Mouse (Mus musculus): ENCODE measurements around the gene Srp9. TPM values are rescaled to one million over a fixed set of nuclear protein-coding genes. Genes with fewer than 3 reads are reported as not detected.

Srp9 gene
- polyA plus RNA-seq, 1 experiment from 2014 or later: 179 TPM

DNA sequence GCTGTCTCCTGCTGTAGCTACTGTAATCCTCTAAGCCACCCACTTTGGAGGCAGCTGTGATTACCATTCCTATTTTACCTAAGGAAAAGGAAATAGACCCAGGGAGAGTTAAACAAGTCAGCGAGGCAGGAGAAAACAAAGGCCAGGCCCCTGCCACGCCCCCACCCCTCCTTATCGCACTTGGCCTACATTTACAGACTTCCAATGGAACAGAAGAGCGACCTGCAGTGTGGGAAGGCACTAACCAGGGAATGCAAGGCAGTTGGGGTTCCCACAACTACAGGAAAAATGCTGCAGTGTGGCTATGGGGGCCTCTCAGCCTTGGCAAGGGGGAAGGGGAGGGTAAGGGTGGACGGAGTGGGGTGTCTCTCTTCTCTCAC is 34.2 kb upstream of the Srp9 start:
- H3K27ac ChIP-seq (replicated peaks; ENCODE audit: low read depth, low read length): no peak overlapping the region

DNA sequence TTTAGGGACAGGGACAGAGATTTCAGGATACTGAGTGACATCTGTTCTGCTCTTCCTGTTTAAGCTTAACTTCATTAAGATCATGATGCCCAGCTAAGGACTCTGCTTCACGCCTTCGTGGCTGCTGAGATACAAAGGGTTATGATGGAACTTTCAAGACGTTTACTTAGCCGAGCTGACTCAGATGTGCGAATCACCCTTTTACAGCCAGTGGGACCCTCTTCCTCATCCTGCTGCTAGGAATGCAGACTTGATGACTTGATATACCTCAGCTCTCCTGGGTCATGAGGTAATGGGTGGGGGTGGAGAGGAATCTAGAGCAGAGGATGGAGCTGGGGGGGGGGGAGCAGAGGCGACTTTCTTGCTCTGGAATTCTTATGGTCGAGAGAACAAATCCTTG is 33.3 kb upstream of the Srp9 start:
- Histone ChIP-seq H3K9me3 (ENCODE audit: control insufficient read depth, low read length) (no peaks in the 10 kb centered on the region), H3K4me1 (ENCODE audit: control insufficient read depth, insufficient read depth, low read length) (peaks cover 12% of the 10 kb centered on the region), H3K4me3 (ENCODE audit: low read depth, low read length) (no peak overlapping the region), H3K36me3 (ENCODE audit: control insufficient read depth, insufficient read depth, low read length) (no peaks in the 10 kb centered on the region), H3K4me2 (ENCODE audit: low read depth, severe bottlenecking) (no peak overlapping the region), H3K9ac (ENCODE audit: low read length) (no peak overlapping the region), H3K27me3 (ENCODE audit: control insufficient read depth, insufficient read depth, low read length) (no peaks in the 10 kb centered on the region), H3K27ac (replicated peaks; ENCODE audit: low read depth, low read length) (no peak overlapping the region)
- ATAC-seq (ENCODE audit: insufficient number of reproducible peaks, low FRiP score, low TSS enrichment, low read depth): no peak
- DNase-seq (ENCODE audit: low spot score): no peak
- WGBS: 53% methylated on average over 7 of the region's 7 CpGs

More for the DNA sequence above, 34.2 kb upstream of the Srp9 start:
- DNase-seq (ENCODE audit: low spot score) (no peak), ATAC-seq (ENCODE audit: insufficient number of reproducible peaks, low FRiP score, low TSS enrichment, low read depth) (no peak)
- H3K36me3 ChIP-seq (ENCODE audit: control insufficient read depth, insufficient read depth, low read length): no peaks in the 10 kb centered on the region
- H3K4me3 ChIP-seq (ENCODE audit: low read depth, low read length): no peak overlapping the region
- 25% methylated on average over 5 of the region's 5 CpGs for WGBS
- H3K9ac ChIP-seq (ENCODE audit: low read length): no peak overlapping the region
- no peak overlapping the region for H3K4me2 ChIP-seq (ENCODE audit: low read depth, severe bottlenecking)
- no peaks in the 10 kb centered on the region for H3K9me3 ChIP-seq (ENCODE audit: control insufficient read depth, low read length)
- no peaks in the 10 kb centered on the region for H3K27me3 ChIP-seq (ENCODE audit: control insufficient read depth, insufficient read depth, low read length)
- H3K4me1 ChIP-seq (ENCODE audit: control insufficient read depth, insufficient read depth, low read length): peaks cover 12% of the 10 kb centered on the region

DNA sequence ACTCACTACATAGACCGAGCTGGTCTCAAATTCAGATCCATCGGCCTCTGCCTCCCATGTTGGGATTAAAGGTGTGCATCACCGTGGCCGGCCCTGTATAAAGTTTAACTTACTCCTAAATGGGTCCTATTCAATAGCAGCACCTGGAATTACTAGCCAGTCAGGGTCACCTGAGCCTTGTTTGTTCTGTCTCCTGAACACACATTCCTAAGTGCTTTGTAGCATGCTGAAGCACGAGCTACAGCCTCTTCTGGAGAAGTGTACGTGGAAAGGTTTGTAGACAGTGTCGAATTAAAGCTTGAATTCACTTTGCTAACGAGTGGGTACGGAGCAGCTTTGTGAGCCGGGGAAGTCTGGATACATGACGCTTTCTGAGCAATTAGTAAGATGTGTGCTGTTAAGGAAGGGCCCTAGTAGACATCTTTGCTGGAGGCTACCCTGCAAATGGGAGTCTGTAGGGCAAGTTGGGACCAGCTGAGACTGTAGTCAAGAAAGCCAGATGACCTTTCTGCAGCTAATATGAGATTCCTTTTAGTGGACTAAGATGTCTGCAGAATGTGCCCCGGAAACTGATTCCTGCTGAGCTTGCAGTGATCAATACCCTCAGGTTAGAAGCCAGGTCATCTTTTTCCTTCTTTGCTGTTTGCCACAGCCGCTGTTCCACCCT is 32.7 kb upstream of the Srp9 start:
- H3K9me3 ChIP-seq (ENCODE audit: control insufficient read depth, low read length): no peaks in the 10 kb centered on the region
- no peaks in the 10 kb centered on the region for H3K27me3 ChIP-seq (ENCODE audit: control insufficient read depth, insufficient read depth, low read length)
- H3K9ac ChIP-seq (ENCODE audit: low read length): no peak overlapping the region
- DNase-seq (ENCODE audit: low spot score) (no peak), ATAC-seq (ENCODE audit: insufficient number of reproducible peaks, low FRiP score, low TSS enrichment, low read depth) (no peak)
- H3K4me2 ChIP-seq (ENCODE audit: low read depth, severe bottlenecking): no peak overlapping the region
- H3K4me1 ChIP-seq (ENCODE audit: control insufficient read depth, insufficient read depth, low read length): peaks cover 12% of the 10 kb centered on the region
- H3K4me3 ChIP-seq (ENCODE audit: low read depth, low read length): no peak overlapping the region
- 0 out of 2 replicates have a peak overlapping the region, but pooled peaks have one; percentile 12 for H3K27ac ChIP-seq (replicated peaks; ENCODE audit: low read depth, low read length)
- WGBS: 68% methylated on average over 13 of the region's 13 CpGs
- H3K36me3 ChIP-seq (ENCODE audit: control insufficient read depth, insufficient read depth, low read length): no peaks in the 10 kb centered on the region

DNA sequence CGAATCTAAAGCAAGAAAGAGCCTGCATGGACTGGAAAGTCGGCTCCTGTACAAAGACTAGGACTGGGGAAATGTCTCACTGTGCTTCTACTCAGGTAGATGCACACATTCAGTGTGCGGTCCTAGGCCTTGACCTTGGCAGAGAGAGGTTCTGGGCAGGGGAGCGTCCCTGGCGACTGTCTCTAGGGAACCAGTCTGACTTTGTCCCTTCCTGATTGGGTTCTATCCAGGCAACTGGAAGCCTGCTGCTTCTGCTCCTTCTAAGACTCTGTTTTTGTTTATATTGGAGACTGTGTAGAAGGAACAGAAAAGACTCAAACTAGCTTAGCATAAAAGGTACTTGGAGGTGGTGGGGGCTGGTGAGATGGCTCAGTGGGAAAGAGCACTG is 32.1 kb upstream of the Srp9 start:
- Histone ChIP-seq H3K36me3 (ENCODE audit: control insufficient read depth, insufficient read depth, low read length) (no peaks in the 10 kb centered on the region), H3K4me3 (ENCODE audit: low read depth, low read length) (no peak overlapping the region), H3K27ac (replicated peaks; ENCODE audit: low read depth, low read length) (0 out of 2 replicates have a peak overlapping the region, but pooled peaks have one; percentile 12), H3K4me2 (ENCODE audit: low read depth, severe bottlenecking) (no peak overlapping the region), H3K4me1 (ENCODE audit: control insufficient read depth, insufficient read depth, low read length) (peaks cover 12% of the 10 kb centered on the region), H3K9me3 (ENCODE audit: control insufficient read depth, low read length) (no peaks in the 10 kb centered on the region), H3K9ac (ENCODE audit: low read length) (no peak overlapping the region), H3K27me3 (ENCODE audit: control insufficient read depth, insufficient read depth, low read length) (no peaks in the 10 kb centered on the region)
- ATAC-seq (ENCODE audit: insufficient number of reproducible peaks, low FRiP score, low TSS enrichment, low read depth) (no peak), DNase-seq (ENCODE audit: low spot score) (no peak)
- 85% methylated on average over 5 of the region's 5 CpGs for WGBS

DNA sequence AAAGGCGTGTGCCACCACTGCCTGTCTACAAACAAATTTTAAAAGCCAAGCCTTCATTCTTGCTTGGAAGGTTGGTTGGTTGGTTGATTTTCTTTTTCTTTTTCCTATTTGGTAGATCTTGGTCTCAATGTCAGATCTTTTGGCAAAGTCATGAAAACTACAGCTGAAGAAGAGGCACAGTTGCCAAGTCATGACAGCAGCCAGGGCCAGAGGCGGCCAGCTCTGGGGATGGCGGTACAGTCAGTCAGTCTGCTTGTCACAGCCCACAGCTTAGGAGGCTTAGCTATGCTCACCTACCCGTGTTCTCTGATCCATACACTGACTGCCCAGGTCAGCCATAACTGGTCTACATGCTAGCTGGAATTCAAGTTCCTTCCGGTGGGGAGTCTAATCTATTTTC is 31.1 kb upstream of the Srp9 start:
- Histone ChIP-seq H3K4me3 (ENCODE audit: low read depth, low read length) (no peak overlapping the region), H3K36me3 (ENCODE audit: control insufficient read depth, insufficient read depth, low read length) (no peaks in the 10 kb centered on the region), H3K9me3 (ENCODE audit: control insufficient read depth, low read length) (no peaks in the 10 kb centered on the region), H3K27ac (replicated peaks; ENCODE audit: low read depth, low read length) (no peak overlapping the region), H3K27me3 (ENCODE audit: control insufficient read depth, insufficient read depth, low read length) (no peaks in the 10 kb centered on the region), H3K4me2 (ENCODE audit: low read depth, severe bottlenecking) (no peak overlapping the region), H3K9ac (ENCODE audit: low read length) (no peak overlapping the region), H3K4me1 (ENCODE audit: control insufficient read depth, insufficient read depth, low read length) (peaks cover 12% of the 10 kb centered on the region)
- 95% methylated on average over 5 of the region's 5 CpGs for WGBS
- DNase-seq (ENCODE audit: low spot score) (no peak), ATAC-seq (ENCODE audit: insufficient number of reproducible peaks, low FRiP score, low TSS enrichment, low read depth) (no peak)

DNA sequence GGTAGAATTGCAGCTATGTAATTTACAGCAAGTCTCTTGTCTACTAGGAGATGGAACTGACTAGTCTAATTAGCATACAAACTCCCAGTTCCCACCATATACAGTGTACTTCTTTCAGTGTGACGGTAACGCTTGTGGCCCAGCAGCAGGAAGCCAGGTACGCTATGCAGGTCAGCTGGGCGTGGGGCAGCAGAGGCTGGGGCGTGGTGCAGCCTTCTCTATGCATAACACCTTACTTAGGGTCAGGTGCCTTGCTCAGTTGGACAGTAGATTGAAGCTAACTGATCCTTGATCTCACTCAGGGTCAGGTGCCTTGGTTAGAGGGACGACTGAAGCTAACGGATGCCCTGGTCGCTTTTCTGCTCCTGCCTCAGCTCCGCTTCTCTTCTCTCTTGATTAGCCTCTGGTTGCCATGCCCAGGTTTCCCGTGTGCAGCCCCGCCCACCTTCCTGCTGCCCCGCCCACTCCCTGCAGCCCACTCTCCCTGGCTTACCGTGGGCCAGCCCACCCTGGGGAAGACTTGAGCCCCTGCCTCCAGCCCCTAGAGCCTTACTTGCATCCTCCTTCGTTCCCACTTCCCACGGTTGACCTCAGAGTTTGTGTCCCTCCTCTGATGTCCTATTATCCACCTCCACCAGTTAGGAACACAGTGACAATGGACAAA is 29.9 kb upstream of the Srp9 start:
- Histone ChIP-seq H3K4me3 (ENCODE audit: low read depth, low read length) (no peak overlapping the region), H3K9me3 (ENCODE audit: control insufficient read depth, low read length) (no peaks in the 10 kb centered on the region), H3K27ac (replicated peaks; ENCODE audit: low read depth, low read length) (no peak overlapping the region), H3K9ac (ENCODE audit: low read length) (no peak overlapping the region; the same call in 1 of the 2 replicates), H3K4me1 (ENCODE audit: control insufficient read depth, insufficient read depth, low read length) (0 out of 2 replicates have a peak, but pooled peaks cover 2% of the 10 kb centered on the region), H3K36me3 (ENCODE audit: control insufficient read depth, insufficient read depth, low read length) (no peaks in the 10 kb centered on the region), H3K4me2 (ENCODE audit: low read depth, severe bottlenecking) (no peak overlapping the region), H3K27me3 (ENCODE audit: control insufficient read depth, insufficient read depth, low read length) (no peaks in the 10 kb centered on the region)
- DNase-seq (ENCODE audit: low spot score) (no peak), ATAC-seq (ENCODE audit: insufficient number of reproducible peaks, low FRiP score, low TSS enrichment, low read depth) (no peak)
- 36% methylated on average over 14 of the region's 15 CpGs for WGBS

DNA sequence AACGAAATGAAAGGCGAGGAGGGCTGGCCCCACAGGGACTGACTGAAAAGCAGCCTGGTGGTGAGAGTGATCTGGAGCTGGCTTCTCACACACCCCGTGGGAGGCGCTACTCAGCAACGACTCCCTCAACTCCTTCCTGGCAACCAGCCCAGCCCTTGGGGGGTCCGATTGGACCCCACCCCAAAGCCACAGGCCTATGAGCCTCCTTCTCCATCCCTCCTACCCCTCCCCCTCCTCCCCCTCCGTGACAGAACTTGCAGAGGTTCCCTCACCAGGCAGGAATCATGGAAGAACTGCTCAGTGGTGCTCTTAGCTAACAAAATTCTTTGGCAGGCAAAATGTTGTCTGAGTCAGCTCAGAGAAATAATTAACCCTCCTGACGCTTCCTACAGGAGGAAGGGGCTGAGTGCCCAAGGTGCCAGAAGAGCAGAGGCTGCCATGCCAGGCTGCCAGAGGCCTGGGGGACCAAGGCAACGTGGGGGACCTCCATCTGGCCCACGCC is 29.2 kb upstream of the Srp9 start:
- Histone ChIP-seq H3K9ac (ENCODE audit: low read length) (no peak overlapping the region), H3K9me3 (ENCODE audit: control insufficient read depth, low read length) (no peaks in the 10 kb centered on the region), H3K4me3 (ENCODE audit: low read depth, low read length) (no peak overlapping the region), H3K27ac (replicated peaks; ENCODE audit: low read depth, low read length) (no peak overlapping the region), H3K4me2 (ENCODE audit: low read depth, severe bottlenecking) (no peak overlapping the region), H3K27me3 (ENCODE audit: control insufficient read depth, insufficient read depth, low read length) (no peaks in the 10 kb centered on the region), H3K4me1 (ENCODE audit: control insufficient read depth, insufficient read depth, low read length) (0 out of 2 replicates have a peak, but pooled peaks cover 2% of the 10 kb centered on the region), H3K36me3 (ENCODE audit: control insufficient read depth, insufficient read depth, low read length) (no peaks in the 10 kb centered on the region)
- WGBS: 28% methylated on average over 10 of the region's 10 CpGs
- ATAC-seq (ENCODE audit: insufficient number of reproducible peaks, low FRiP score, low TSS enrichment, low read depth) (no peak), DNase-seq (ENCODE audit: low spot score) (no peak)

DNA sequence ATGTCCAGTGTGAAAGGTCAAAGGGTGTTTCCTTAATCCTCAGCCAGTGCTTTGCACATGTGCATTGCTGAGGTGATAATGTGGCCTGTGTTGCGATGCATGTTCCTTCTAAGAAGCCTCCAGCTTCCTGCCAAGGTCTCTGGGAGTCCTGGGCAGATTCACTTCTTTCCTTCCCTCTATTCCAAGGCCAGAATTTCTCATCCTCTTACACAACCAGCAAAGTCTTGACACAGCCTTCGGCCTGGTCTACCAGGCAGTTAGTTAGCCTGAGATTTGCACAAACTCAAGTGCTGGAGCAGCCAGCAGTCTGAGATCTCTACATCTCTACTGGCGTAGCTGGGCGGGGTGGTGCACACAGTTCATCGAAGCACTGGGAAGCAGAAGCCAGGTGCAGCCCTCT is 27.8 kb upstream of the Srp9 start:
- no peak for ATAC-seq (ENCODE audit: insufficient number of reproducible peaks, low FRiP score, low TSS enrichment, low read depth)
- no peak for DNase-seq (ENCODE audit: low spot score)
- WGBS: 87% methylated on average over 5 of the region's 5 CpGs
- no peak overlapping the region for H3K9ac ChIP-seq (ENCODE audit: low read length)
- 0 out of 2 replicates have a peak, but pooled peaks cover 2% of the 10 kb centered on the region for H3K4me1 ChIP-seq (ENCODE audit: control insufficient read depth, insufficient read depth, low read length)
- H3K27ac ChIP-seq (replicated peaks; ENCODE audit: low read depth, low read length): no peak overlapping the region
- no peaks in the 10 kb centered on the region for H3K9me3 ChIP-seq (ENCODE audit: control insufficient read depth, low read length)
- H3K27me3 ChIP-seq (ENCODE audit: control insufficient read depth, insufficient read depth, low read length): no peaks in the 10 kb centered on the region
- H3K36me3 ChIP-seq (ENCODE audit: control insufficient read depth, insufficient read depth, low read length): no peaks in the 10 kb centered on the region
- H3K4me3 ChIP-seq (ENCODE audit: low read depth, low read length): no peak overlapping the region
- H3K4me2 ChIP-seq (ENCODE audit: low read depth, severe bottlenecking): no peak overlapping the region

Measured in limb, embryonic 11.5 days (tissue).